Mouse (Mus musculus) lung, postnatal 0 days (tissue): ENCODE results near the gene Runx2. TPM values are rescaled to one million over a fixed set of nuclear protein-coding genes. Genes with fewer than 3 reads are reported as not detected.

Experiments
- ATAC-seq: fragments of 200-750 bp; cut with Nextera tagmentation; 2 replicates; pipeline ENCODE4 v1.8.0; 2017; ENCODE audit warnings: moderate library complexity
- DNase-seq: peaks from one replicate; pipeline ENCODE4 v3.0.0-alpha.2; 2016; ENCODE audit warnings: low spot score
- H3K27ac ChIP-seq: fragments of 300-500 bp; sonication (generic); 2 replicates; pipeline ENCODE4 v1.5.1; 2014; ENCODE audit warnings: antibody characterized with exemption, mild to moderate bottlenecking, low read length, mixed read lengths
- H3K27me3 ChIP-seq: fragments of 300-500 bp; sonication (generic); replicated peaks from 2 replicates; pipeline ENCODE4 v1.6.1; 2014; ENCODE audit warnings: low read length, mixed read lengths; ENCODE audit not compliant: insufficient read depth
- H3K36me3 ChIP-seq: fragments of 300-500 bp; sonication (generic); 2 replicates; pipeline ENCODE4 v1.6.1; 2014; ENCODE audit warnings: low read length, mixed read lengths; ENCODE audit not compliant: insufficient read depth
- H3K4me1 ChIP-seq: fragments of 300-500 bp; sonication (generic); 2 replicates; pipeline ENCODE4 v1.6.1; 2014; ENCODE audit warnings: antibody characterized with exemption, low read depth, low read length, mixed read lengths; ENCODE audit not compliant: insufficient read depth
- H3K4me2 ChIP-seq: fragments of 300-500 bp; sonication (generic); replicated peaks from 2 replicates; pipeline ENCODE4 v1.6.1; 2014; ENCODE audit warnings: low read depth, mild to moderate bottlenecking, low read length, moderate library complexity, mixed read lengths
- H3K4me3 ChIP-seq: fragments of 300-500 bp; sonication (generic); 2 replicates; pipeline ENCODE4 v1.5.1; 2014; ENCODE audit warnings: low read depth, low read length
- H3K9ac ChIP-seq: fragments of 300-500 bp; sonication (generic); replicated peaks from 2 replicates; pipeline ENCODE4 v1.6.1; 2014; ENCODE audit warnings: low read depth, mild to moderate bottlenecking
- H3K9me3 ChIP-seq: fragments of 300-500 bp; sonication (generic); 2 replicates; pipeline ENCODE4 v1.6.1; 2016; ENCODE audit warnings: low read length, mixed read lengths
- CTCF ChIP-seq: IDR thresholded peaks from 2 replicates; pipeline ENCODE4 v1.5.1; 2016; ENCODE audit warnings: antibody characterized with exemption, mild to moderate bottlenecking
- EP300 ChIP-seq: IDR thresholded peaks from 2 replicates; pipeline ENCODE4 v1.6.1; 2016; ENCODE audit warnings: antibody characterized with exemption, mild to moderate bottlenecking, control low read depth
- WGBS: fragments of 180-500 bp; shearing (Covaris S2); extraction: QIAGEN DNeasy Blood & Tissue Kit; methylation state at CpG from one replicate; pipeline ENCODE4 v1.1.7; 2014; 5-methylcytosine and 5-hydroxymethylcytosine counted together
- polyA plus RNA-seq: library from polyadenylated mRNA; unstranded; fragments of >200 nt; fragmentation: Nextera tagmentation; extraction: Ambion mirVana; gene quantifications from 2 replicates; pipeline ENCODE4 v1.2.1, GENCODE M21; 2015

The Runx2 gene
- polyA plus RNA-seq, 1 experiment from 2014 or later, result 1.1 TPM

GRCm38 (mm10) chr17:44642126-44642525 lies 172.5 kb downstream of the Runx2 start:
- no peaks in the 10 kb centered on the region for H3K4me1 ChIP-seq
- 54% methylated on average over 4 of the region's 4 CpGs for WGBS
- no peak overlapping the region for H3K4me2 ChIP-seq
- no peak overlapping the region for H3K27ac ChIP-seq
- H3K27me3 ChIP-seq, result no peaks in the 10 kb centered on the region
- H3K4me3 ChIP-seq, result no peak overlapping the region
- no peaks in the 10 kb centered on the region for H3K9me3 ChIP-seq
- ATAC-seq (no peak), DNase-seq (no peak)
- TF ChIP-seq CTCF, result no peak
- TF ChIP-seq EP300, result no peak
- no peaks in the 10 kb centered on the region for H3K36me3 ChIP-seq
- H3K9ac ChIP-seq, result no peak overlapping the region

- no peaks in the 10 kb centered on the region for H3K9me3 ChIP-seq
- H3K4me1 ChIP-seq, result no peaks in the 10 kb centered on the region
- no peak overlapping the region for H3K4me3 ChIP-seq
- TF ChIP-seq EP300, result no peak
- no peak for TF ChIP-seq CTCF
- 76% methylated on average over 3 of the region's 3 CpGs for WGBS
- ATAC-seq (no peak), DNase-seq (no peak)
- H3K36me3 ChIP-seq, result no peaks in the 10 kb centered on the region
- H3K27me3 ChIP-seq, result no peaks in the 10 kb centered on the region
- no peak overlapping the region for H3K27ac ChIP-seq
- no peak overlapping the region for H3K9ac ChIP-seq
- no peak overlapping the region for H3K4me2 ChIP-seq
These were observed 173.7 kb downstream of the Runx2 start for GRCm38 (mm10) chr17:44640910-44641309.

DNA sequence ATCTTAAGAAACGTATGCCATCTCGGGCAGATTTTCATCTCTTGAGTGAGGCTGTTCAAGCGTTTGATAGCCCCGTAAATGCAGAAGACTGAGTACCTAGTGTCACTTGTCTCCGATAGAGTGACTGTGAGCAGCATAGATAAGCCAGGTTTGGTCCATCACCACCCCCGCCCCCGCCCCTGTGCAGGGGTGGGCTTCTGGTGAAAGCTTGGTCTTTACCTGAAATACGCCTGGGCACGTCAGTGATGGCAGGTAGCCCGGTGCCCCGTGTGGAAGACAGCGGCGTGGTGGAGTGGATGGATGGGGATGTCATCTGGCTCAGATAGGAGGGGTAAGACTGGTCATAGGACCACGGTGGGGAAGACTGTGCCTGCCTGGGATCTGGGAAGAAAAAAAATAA lies 175.2 kb downstream of the Runx2 start:
- no peaks in the 10 kb centered on the region for H3K9me3 ChIP-seq
- H3K4me1 ChIP-seq, result no peaks in the 10 kb centered on the region
- WGBS, result 81% methylated on average over 14 of the region's 14 CpGs
- H3K27me3 ChIP-seq, result no peaks in the 10 kb centered on the region
- H3K36me3 ChIP-seq, result no peaks in the 10 kb centered on the region
- ATAC-seq (no peak), DNase-seq (no peak)
- TF ChIP-seq EP300 (no peak), CTCF (no peak)
- H3K4me2 ChIP-seq, result no peak overlapping the region
- no peak overlapping the region for H3K27ac ChIP-seq
- H3K9ac ChIP-seq, result no peak overlapping the region
- no peak overlapping the region for H3K4me3 ChIP-seq

- Histone ChIP-seq H3K36me3 (no peaks in the 10 kb centered on the region), H3K4me1 (no peaks in the 10 kb centered on the region), H3K9me3 (no peaks in the 10 kb centered on the region), H3K27ac (no peak overlapping the region), H3K4me2 (no peak overlapping the region), H3K27me3 (no peaks in the 10 kb centered on the region), H3K9ac (no peak overlapping the region), H3K4me3 (no peak overlapping the region)
- DNase-seq (no peak), ATAC-seq (no peak)
- TF ChIP-seq EP300, result no peak
- no peak for TF ChIP-seq CTCF
- WGBS, result 64% methylated on average over 10 of the region's 10 CpGs
These were observed 177.3 kb downstream of the Runx2 start for GRCm38 (mm10) chr17:44637181-44637880.

DNA sequence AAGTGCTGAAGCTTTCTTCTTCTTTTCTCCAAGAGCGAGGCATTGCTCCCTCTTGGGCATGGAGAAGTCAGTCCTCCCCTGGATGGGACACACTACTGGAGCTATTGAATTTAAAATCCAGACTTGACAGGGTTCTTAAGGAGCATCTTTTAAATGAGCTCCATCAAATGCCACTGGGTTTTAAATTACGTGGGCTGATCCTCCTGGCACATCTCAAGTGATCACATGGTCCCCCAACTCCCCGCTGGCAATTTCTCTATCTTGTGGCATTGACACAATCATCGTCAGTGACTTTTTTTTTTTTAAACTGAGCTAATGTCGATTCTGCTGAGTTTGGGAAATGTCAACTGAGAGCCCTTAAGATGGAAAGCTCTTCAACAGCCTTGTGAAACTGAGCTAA lies 180.1 kb downstream of the Runx2 start:
- no peak for ATAC-seq
- TF ChIP-seq EP300 (no peak), CTCF (no peak)
- no peak for DNase-seq
- no peaks in the 10 kb centered on the region; the same call in 1 of the 2 replicates for H3K4me1 ChIP-seq
- WGBS, result 56% methylated on average over 5 of the region's 5 CpGs
- H3K4me2 ChIP-seq, result no peak overlapping the region
- no peaks in the 10 kb centered on the region for H3K27me3 ChIP-seq
- H3K27ac ChIP-seq, result no peak overlapping the region
- no peak overlapping the region for H3K9ac ChIP-seq
- H3K4me3 ChIP-seq, result no peak overlapping the region
- no peaks in the 10 kb centered on the region for H3K36me3 ChIP-seq
- H3K9me3 ChIP-seq, result no peaks in the 10 kb centered on the region

- no peaks in the 10 kb centered on the region for H3K27me3 ChIP-seq
- no peak overlapping the region for H3K4me2 ChIP-seq
- H3K4me1 ChIP-seq, result no peaks in the 10 kb centered on the region; the same call in 1 of the 2 replicates
- no peaks in the 10 kb centered on the region for H3K9me3 ChIP-seq
- DNase-seq (no peak), ATAC-seq (no peak)
- H3K4me3 ChIP-seq, result no peak overlapping the region
- TF ChIP-seq EP300, result no peak
- no peak for TF ChIP-seq CTCF
- no peak overlapping the region for H3K27ac ChIP-seq
- WGBS, result 88% methylated on average over 14 of the region's 14 CpGs
- H3K9ac ChIP-seq, result no peak overlapping the region
- no peaks in the 10 kb centered on the region for H3K36me3 ChIP-seq
These were observed 180.8 kb downstream of the Runx2 start for GRCm38 (mm10) chr17:44633607-44634415.
